Mouse (Mus musculus) fat pad, adult 2 months (tissue): ENCODE measurements around the gene Atp13a3.
A peak's percentile ranks its signal among the peaks of the same experiment; 100 is the strongest.
"Not testable (repeated sequence)": the region's sequence is repeated elsewhere in the genome, so short reads cannot be mapped to it uniquely, and the experiment has no call there.

Experiments used
- DNase-seq: peaks from one replicate; pipeline ENCODE4 v3.0.0-alpha.2; 2011; ENCODE audit warnings: low read depth, low spot score; ENCODE audit errors: extremely low read depth

The Atp13a3 gene

DNA sequence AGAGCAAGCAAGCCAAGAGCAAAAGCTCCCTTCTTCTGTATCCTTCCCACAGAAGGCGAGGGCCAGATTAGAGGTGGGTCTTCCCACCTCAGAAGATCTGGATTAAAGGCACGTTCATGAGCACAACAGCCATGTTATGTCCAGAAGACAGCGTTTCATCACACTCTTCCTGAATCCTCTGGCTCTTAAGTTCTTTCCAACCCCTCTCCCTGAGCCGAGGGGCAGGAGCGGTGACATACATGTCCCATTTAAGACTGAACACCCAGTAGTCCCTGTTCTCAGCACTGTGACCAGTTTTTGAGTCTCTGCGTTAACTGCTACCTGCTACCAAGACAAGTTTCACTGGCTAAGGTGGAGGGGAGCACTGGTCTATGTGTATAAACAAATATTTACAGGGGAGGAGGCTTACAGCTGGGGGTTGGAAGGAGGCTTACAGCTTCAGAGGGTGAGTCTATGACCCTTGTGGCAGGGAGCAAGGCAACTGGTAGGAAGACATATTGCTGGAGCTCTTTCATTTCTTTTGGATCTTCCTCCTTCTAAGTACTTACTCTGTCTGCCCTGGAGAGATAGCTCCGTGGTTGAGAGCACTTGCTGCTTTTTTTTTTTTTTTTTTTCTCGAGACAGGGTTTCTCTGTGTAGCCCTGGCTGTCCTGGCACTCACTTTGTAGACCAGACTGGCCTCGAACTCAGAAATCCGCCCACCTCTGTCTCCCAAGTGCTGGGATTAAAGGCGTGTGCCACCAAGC is at the start of gene Atp13a3:
Atp13a3 (minus strand) TSS at position 51 of the 746 bp plus-strand sequence.
- no peak for DNase-seq

DNA sequence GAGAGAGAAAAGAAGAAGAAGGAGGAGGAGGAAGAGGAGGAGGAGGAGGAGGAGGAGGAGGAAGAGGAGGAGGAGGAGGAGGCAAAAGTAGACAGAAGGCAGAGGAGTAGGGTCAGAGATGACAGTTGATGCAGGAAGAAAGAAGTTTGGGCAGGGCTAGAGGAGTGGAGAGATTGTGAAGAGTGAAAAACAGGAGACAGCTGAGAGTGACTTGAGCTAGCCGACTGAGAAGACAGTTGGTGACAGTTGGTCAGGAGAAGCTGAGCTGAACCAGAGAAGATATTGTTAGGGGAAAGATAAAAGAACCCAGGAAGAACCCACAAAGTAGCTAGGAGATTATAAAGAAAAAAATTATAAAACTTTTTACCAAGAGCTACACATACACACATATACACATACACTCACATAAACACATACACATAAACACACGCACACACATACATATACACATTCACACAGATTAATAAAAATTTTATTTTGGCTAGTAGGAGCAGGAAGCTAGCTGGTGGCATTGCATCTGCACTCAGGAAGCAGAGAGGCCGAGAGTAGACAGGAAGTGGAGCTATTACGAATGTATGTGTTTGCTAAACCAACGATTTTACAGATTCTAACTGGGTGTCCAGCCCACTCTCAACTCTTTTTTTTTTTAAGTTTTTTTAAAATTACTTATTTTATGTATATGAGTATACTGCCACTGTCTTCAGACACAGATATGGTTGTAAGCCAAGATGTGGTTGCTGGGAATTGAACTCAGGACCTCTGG is 47.6 kb upstream of the Atp13a3 start:
- no peak for DNase-seq

DNA sequence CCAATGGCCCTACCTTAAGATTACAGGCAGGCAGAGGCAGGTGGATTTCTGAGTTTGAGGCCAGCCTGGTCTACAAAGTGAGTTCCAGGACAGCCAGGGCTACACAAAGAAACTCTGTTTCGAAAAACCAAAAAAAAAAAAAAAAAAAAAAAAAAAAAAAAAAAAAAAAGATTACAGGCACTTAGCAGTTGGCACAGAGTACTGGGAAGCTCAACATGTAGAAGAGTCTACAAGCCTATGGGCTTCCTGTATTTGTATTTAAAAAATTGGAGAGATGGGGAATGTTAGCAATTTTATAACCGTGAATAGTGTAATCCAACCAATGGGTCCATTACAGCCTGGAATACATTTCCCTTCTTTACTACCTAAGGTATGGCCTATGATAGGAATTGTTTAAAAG is 45.4 kb upstream of the Atp13a3 start:
- not testable (repeated sequence) for DNase-seq

DNA sequence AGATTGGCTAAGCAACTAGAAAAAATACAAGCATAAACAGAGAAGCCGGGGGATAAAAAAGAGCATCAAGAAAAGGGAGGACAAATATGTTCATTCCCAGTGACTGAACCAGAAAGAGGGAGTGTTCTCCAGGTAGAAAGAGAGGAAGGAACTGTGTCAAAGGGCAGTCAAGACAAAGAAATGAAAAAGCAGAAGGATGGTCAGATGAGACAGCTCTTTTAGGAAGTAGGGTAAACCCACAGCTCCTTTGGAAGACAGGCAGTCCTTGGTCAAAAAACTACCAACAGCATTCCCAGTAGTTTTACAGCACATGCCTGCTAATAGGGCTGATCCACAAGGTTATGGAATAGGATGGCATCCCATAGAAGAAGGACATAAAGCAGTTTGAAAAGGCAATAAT is 43.2 kb upstream of the Atp13a3 start:
- DNase-seq: no peak

DNA sequence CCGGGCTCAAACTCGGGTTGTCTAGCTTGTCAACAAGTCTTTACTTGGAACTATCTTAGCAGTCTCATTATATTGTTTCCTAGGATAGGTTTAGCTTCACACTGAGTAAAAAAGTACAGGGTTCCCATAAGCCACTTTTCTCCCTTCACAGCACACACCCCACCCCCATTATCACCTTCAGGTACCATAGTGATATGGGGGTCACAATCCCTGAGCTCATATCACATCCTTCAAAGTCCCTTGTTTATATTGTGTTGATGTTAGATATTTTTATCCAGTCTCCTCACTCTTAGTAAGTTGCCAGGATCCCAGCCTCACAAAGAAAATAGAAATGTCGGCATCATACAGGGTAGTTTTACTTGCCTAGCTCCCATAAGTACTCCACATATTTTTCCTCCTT is 42.4 kb upstream of the Atp13a3 start:
- no peak for DNase-seq

DNA sequence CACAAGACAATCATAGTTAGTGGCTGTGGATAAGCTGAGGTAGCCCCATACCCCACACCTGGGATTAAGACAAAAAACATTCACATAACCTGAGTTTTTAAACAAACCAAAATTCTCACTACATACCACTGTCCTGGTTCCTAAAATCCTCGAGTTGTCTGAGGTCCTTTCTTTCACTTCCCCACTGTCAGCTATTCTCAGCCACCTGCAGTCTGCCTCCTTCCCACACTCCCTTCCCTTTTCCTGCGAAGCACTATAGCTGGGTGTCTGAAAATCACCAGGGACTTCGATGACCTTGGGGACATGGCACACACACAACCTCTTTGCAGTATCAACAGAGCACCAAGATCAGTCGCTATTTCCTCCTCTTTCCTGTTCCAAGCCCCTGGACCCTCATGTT is 41.9 kb upstream of the Atp13a3 start:
- DNase-seq: no peak

DNA sequence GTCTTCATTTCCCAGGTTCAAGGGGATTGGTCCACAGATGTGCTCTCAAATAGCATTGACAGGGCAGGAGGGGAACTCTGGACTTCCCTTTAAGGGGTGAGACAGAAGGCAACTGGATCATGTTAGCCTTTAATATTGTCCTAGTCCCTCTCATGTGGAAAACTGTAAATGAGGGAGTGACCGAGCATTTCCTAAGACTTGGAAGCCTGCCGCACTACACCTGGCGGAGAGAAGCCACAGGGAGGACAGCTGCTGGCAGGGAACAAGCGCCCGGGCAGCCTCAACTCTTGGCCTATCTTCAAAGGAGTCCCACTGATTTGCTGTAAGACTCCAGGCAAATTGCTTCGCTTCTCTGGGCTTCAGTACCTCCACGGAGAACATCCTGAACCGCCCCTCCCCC is 37.6 kb upstream of the Atp13a3 start:
- peak; percentile 68 for DNase-seq

DNA sequence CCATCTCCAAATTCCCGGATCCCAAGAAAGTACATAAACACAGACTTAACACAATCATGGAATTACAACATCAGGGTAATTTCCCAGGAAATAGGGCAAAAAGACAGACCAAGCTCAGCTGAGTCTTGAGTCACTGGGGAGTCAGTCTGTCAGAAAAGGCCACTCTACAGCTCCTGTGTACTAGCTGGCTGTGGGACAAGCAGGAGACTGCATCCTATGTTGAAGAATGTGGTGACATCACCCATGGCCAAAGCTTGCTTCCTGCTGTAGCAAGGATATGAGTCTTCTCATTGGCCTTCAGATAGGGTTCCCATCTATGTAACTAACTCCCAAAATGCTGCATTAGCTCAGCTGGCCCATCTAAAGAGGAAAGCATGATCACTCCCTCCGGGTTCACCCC is 36.7 kb upstream of the Atp13a3 start:
- no peak for DNase-seq

DNA sequence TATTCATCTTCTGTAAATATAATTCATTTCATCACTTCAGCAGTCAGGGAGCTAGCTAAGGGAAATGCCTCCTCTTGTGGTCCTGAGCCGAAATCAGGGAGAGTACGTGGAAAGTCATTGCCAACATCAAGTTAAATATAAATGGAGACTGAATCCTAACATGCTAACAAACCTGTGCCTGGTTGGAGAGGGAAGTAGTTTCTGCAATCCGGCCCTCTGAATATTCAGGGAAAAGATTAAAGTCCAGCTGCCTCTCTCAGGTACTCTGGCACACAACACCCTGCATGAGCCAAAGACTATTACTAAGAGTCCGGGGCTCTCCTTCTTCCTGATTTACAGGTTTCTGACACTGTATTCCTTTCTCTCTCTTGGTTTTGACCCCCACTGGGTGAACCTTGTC is 35.6 kb upstream of the Atp13a3 start:
- no peak for DNase-seq

DNA sequence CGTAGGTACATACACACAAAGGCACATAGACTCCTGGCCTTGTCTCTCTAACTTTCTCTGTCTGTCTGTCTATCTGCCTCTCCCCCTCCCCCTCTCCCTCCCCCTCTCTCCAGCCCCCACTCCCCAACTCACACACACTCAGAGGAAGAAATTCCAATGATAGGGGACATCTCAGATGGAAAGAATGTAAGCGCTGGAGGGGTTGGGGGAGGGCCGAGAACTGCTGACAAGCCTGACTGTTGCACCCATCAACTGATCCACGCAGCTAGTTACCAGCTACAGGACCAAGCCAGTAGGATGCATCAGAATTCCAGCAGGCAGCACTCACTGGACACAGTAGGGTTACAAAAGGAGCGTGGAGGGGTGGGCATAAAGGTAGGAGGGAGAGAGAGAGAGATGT is 34.1 kb upstream of the Atp13a3 start:
- no peak for DNase-seq

DNA sequence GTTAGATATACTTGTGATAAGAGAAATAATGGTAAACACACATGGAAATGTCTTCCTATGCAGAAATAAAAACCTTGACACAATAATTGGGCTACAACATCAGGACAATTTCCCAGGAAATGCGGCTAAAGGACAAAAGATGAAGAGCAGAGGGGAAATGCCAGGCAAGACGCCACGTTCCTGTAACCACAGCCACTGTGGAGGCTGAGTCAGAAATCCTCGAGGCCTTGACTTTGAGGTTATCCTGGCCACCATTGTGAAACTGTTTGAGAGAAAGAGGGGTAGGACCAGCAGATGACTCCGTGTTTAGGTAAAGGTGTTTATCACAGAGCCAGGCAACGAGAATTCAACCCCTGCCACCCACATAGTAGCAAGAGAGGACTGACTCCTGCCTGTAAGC is 33.6 kb upstream of the Atp13a3 start:
- no peak for DNase-seq

DNA sequence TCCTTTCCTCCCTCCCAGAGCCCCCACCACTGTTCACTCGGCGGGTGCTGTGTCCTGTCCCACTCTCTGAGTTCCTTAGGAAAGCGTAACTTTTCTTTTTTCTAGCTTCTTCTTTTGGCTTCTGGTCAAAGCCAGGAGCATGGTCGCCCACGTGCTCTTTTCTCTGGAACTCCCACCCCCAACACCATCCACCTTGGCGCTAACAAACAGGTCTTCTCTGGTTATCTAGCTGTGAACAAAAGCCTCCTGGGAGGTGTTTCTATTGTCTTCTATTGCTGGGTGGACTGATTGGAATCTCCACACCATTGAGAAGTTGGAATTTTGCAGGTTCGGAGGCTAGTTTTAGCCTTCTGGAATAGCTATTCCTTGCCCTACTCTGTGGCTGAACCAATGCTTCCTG is 30.5 kb upstream of the Atp13a3 start:
- no peak for DNase-seq

DNA sequence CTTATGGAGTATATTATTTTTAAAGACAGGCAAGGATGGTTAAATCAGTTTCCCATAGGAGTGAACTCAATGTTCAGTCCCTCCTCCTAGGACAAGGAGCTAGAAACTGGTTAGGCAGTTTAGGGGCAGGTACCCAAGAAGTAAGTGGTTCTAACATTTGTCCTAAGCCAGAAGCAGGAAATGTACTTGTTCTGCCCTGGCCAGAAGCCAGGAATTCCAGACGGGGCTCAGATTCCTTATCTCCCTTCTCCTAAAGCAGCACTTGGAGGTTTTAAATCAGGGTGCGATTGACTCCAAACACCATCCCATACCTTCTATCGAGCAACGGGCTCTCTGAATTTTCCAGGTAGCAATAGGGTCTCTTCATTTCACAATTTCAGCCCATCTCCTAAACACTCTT is 29.6 kb upstream of the Atp13a3 start:
- DNase-seq: no peak

DNA sequence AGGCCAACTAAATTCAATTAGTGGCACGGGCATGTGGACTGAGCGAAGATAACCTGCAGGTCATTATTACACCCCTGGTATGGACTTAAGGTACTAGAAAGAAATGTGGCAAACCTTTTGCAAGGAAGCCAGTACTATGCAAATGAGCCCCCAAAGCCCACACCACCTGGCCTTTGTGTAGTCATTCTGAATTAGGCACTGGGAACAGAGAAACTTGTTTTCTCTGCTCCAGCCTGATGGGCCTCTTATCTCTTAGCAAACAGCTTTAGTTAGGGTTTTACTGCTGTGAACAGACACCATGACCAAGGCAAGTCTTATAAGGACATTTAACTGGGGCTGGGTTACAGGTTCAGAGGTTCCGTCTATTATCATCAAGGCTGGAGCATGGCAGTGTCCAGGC is 27.4 kb upstream of the Atp13a3 start:
- no peak for DNase-seq

DNA sequence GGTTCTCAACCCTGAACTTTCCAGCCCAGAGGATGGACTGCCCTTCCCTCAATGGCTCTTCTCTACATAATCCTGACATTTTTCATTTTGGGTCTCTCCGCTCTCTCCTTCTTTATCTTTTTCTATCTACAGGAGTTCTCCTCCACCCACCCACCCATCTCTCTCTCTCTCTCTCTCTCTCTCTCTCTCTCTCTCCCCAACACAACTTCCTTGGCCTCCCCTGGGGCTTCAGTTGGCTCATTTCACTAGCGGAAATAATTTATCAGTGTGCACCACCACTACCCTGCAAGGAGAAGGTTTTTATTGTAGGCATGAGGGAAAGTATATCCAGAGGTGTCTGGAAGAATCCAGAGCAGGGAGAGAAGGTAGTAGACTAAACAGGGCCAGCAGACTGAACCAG is 26.3 kb upstream of the Atp13a3 start:
- no peak for DNase-seq

DNA sequence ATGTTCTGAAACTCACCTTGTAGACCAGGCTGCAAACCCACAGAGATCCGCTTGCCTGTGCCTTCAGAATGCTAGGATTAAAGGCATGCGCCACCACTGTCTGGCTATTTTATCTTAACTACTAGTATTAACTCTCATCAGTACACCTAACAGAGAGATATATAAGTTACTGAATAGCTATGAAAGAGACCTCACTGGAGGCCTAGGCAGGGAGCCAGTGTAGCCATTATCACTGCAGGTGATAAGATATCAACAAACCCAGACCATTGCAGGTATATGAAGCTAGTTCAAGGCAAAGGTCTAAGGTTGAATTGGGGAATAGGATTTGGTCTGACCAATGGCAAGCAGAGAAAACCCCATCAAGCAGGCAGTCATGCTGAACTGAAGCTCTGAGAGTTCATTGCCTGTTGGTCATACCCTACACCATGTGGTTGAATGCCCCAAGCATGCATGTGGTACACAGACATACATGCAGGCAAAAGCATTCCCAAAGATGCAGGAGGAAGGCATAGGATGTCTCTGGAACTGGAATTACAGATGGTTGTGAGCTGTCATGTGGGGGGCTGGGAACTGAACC is 24.8 kb upstream of the Atp13a3 start:
- DNase-seq: no peak

DNA sequence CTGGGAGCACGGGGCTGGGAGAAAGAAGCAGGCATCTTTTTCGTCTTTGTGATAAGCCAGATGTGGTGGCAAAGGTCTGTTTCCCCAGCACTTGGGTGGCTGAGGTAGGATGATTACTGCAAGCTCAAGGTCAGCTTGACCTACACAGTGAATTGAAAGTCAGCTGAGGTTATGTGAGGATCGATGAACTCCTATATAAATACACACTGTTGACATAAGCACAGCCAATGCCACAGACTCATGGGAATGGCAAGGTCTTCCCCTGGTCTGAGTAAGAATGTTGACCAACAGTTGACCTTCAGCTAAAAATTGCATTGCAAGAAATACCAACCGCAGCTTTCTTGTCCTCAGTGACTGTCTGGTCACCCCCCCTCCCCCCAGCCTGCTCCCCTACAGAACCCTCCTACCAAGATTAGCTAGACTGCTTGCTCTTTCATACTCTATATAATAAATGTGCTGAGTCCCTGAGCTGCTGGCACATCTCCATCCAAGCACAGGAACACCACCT is 23.0 kb upstream of the Atp13a3 start:
- DNase-seq: no peak

DNA sequence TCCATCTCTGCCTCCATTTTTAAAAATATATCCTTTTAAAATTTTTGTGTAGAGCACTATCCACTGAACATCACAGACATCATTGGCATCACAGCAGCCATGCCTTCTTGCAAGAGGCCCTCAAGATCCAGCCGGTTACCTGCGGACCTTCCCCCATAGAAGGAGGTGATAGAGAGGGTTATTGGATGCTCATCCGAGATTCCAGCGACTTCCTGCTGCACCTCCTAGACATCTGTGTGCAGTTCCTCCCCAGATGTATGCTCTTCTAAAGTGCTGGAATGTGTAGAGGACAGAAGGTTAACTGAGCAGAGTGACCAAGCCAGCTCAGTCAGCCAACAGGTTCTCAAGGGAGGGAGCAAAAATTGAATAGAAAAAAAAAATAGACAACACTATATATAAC is 21.7 kb upstream of the Atp13a3 start:
- no peak for DNase-seq

DNA sequence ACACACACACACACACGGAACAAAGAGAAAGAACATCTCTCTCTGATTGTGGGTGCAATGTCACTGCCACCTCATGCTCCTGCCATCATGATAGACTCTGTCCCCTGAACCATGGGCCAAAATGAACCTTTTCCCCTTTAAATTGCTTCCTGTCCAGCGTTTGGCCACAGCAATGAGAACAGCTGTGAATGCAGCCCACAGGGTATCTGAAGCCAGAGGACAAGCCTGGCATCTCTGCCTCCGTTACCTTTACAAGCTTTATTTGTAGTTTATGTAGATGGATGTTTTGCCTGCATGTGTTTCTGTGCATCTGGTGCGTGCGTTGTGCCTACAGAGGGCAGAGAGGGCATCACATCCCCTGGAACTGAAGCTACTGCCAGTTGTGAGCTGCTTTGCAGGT is 21.2 kb upstream of the Atp13a3 start:
- DNase-seq: no peak

DNA sequence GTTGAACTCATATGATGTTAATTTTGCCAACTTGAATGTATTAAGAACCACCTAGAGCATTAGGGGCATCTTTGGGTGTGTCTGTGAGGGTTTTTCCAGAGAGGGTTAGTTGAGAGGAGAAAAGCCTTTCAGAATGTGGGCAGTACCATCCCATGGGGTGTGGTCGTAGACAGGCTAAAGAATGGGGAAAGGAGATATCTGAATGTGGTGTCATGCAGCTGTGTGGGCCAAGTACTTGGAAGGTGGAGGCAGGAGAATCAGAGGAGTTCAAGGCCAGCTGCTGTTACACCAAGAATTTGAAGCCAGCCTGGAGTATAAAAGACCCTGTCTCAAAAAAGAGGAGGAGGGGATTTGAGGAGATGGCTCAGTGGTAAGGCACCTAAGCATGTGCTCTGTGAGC is 20.2 kb upstream of the Atp13a3 start:
- DNase-seq: no peak

DNA sequence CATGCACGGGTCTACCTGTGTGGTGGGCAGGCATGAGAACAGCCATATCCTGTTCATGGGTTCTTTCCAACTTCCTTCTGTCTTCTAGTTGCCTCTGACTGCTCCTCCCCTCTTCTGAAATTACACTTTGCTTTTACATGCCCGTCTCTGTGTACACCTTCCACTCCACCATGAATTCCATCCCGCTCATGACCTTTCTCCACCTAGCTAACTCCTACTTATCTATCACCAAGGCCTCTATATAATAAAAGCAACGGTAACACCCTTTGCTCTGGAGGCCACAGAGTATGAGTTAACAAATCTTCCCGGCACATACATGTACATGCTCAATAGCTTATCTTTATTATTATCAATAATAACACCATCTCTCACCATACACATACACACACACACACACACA is 18.3 kb upstream of the Atp13a3 start:
- no peak for DNase-seq

DNA sequence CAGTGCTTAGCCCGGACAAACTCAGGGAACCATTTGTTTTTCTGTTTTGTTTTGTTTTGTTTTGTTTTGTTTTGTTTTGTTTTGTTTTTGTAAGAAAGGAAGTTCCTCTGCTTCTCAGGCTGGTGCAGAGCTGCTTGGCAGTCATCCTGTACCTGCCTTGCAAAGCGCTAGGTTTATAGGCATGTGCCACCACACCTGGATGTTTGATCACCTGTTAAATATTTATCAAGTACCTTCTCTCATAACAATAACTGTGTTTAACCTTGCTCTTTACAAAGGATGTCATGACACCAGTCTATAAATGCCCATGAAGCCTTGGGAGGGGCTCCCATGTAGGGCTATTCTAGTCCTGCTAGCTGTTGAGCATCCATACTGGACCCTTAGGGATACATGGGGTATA is 10.9 kb upstream of the Atp13a3 start:
- DNase-seq: no peak
